Mouse (Mus musculus): Measurements from ENCODE around the gene Galc. TPM values are rescaled to one million over a fixed set of nuclear protein-coding genes. Genes with fewer than 3 reads are reported as not detected.
A peak's percentile ranks its signal among the peaks of the same experiment; 100 is the strongest.

The Galc gene
- polyA plus RNA-seq, 1 experiment from 2014 or later, result 13.9 TPM

- no peaks in the 10 kb centered on the region for H3K27me3 ChIP-seq (ENCODE audit: control insufficient read depth, insufficient read depth, low read length)
- no peaks in the 10 kb centered on the region for H3K4me1 ChIP-seq (ENCODE audit: control insufficient read depth, insufficient read depth, low read length)
- 0 out of 2 replicates have a peak overlapping the region, but pooled peaks have one; percentile 13 for H3K9ac ChIP-seq (replicated peaks; ENCODE audit: low read length)
- H3K4me3 ChIP-seq (replicated peaks; ENCODE audit: low read depth, low read length), result no peak overlapping the region
- DNase-seq (peak; percentile 92), ATAC-seq (ENCODE audit: low FRiP score, low TSS enrichment) (peak; percentile 78)
- peak overlapping the region; percentile 45 for H3K4me2 ChIP-seq (ENCODE audit: low read length)
- peak overlapping the region; percentile 34; the same call in 1 of the 2 replicates for H3K27ac ChIP-seq (replicated peaks; ENCODE audit: low read depth, low read length)
- no peaks in the 10 kb centered on the region for H3K9me3 ChIP-seq (ENCODE audit: control insufficient read depth, low read length)
- 13% methylated on average over 9 of the region's 9 CpGs for WGBS
- no peaks in the 10 kb centered on the region for H3K36me3 ChIP-seq (ENCODE audit: control insufficient read depth, insufficient read depth, low read length)
Measured at GRCm38 (mm10) chr12:98181729-98182128, 77.5 kb downstream of the Galc start.

DNA sequence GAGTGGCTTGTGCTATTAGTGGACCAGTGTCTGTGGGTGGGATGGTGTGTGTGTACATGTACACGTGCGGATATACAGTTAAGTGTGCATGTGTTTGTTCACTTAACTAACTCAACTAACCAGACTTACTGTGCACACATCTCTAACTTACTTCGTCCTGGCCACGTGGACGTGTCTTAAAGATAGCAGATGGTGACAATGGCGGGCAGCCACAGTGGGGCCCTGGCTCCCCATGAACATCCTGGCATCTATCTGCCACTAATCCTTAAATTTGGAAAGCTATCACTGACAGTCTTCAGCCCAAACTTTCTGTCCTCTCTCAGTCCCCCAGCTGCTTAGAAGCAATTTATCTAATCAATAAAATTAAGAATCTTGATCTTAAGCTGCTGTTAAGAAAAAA lies 78.5 kb downstream of the Galc start:
- 81% methylated on average over 6 of the region's 6 CpGs for WGBS
- Histone ChIP-seq H3K27me3 (ENCODE audit: control insufficient read depth, insufficient read depth, low read length) (no peaks in the 10 kb centered on the region), H3K36me3 (ENCODE audit: control insufficient read depth, insufficient read depth, low read length) (no peaks in the 10 kb centered on the region), H3K9me3 (ENCODE audit: control insufficient read depth, low read length) (no peaks in the 10 kb centered on the region), H3K4me2 (ENCODE audit: low read length) (no peak overlapping the region), H3K27ac (replicated peaks; ENCODE audit: low read depth, low read length) (no peak overlapping the region), H3K4me1 (ENCODE audit: control insufficient read depth, insufficient read depth, low read length) (no peaks in the 10 kb centered on the region), H3K9ac (replicated peaks; ENCODE audit: low read length) (no peak overlapping the region), H3K4me3 (replicated peaks; ENCODE audit: low read depth, low read length) (no peak overlapping the region)
- no peak for DNase-seq
- ATAC-seq (ENCODE audit: low FRiP score, low TSS enrichment), result no peak

GRCm38 (mm10) chr12:98180235-98180800 lies 78.9 kb downstream of the Galc start:
- H3K4me2 ChIP-seq (ENCODE audit: low read length), result no peak overlapping the region
- H3K27me3 ChIP-seq (ENCODE audit: control insufficient read depth, insufficient read depth, low read length), result no peaks in the 10 kb centered on the region
- no peaks in the 10 kb centered on the region for H3K36me3 ChIP-seq (ENCODE audit: control insufficient read depth, insufficient read depth, low read length)
- DNase-seq (no peak), ATAC-seq (ENCODE audit: low FRiP score, low TSS enrichment) (no peak)
- no peak overlapping the region for H3K27ac ChIP-seq (replicated peaks; ENCODE audit: low read depth, low read length)
- no peaks in the 10 kb centered on the region for H3K4me1 ChIP-seq (ENCODE audit: control insufficient read depth, insufficient read depth, low read length)
- WGBS, result 96% methylated on average over 16 of the region's 16 CpGs
- H3K9me3 ChIP-seq (ENCODE audit: control insufficient read depth, low read length), result no peaks in the 10 kb centered on the region
- no peak overlapping the region for H3K4me3 ChIP-seq (replicated peaks; ENCODE audit: low read depth, low read length)
- no peak overlapping the region for H3K9ac ChIP-seq (replicated peaks; ENCODE audit: low read length)

DNA sequence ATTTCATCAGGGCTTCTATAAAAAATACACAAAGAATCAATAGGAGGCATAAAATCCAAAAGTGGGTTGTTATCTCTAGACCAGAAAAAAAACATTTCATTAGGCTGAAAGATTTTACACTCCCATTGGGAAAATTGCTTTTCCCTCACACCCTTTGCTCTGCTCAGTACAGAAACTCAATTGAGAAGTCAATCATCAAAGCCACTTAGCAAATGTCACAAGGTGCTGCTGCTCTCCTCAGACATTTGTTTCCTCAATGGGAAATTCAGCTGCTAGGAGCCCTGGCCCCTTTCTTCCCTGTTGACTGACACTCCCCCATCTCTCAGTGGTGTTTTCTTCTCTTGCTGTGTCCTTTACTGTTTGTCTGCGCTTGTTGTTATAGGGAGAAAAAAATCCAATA lies 79.8 kb downstream of the Galc start:
- ATAC-seq (ENCODE audit: low FRiP score, low TSS enrichment), result no peak
- Histone ChIP-seq H3K4me1 (ENCODE audit: control insufficient read depth, insufficient read depth, low read length) (no peaks in the 10 kb centered on the region), H3K27ac (replicated peaks; ENCODE audit: low read depth, low read length) (no peak overlapping the region), H3K36me3 (ENCODE audit: control insufficient read depth, insufficient read depth, low read length) (no peaks in the 10 kb centered on the region), H3K9ac (replicated peaks; ENCODE audit: low read length) (no peak overlapping the region), H3K4me2 (ENCODE audit: low read length) (no peak overlapping the region), H3K27me3 (ENCODE audit: control insufficient read depth, insufficient read depth, low read length) (no peaks in the 10 kb centered on the region), H3K4me3 (replicated peaks; ENCODE audit: low read depth, low read length) (no peak overlapping the region), H3K9me3 (ENCODE audit: control insufficient read depth, low read length) (no peaks in the 10 kb centered on the region)
- no peak for DNase-seq
- 80% methylated on average over 1 of the region's 1 CpGs for WGBS

DNA sequence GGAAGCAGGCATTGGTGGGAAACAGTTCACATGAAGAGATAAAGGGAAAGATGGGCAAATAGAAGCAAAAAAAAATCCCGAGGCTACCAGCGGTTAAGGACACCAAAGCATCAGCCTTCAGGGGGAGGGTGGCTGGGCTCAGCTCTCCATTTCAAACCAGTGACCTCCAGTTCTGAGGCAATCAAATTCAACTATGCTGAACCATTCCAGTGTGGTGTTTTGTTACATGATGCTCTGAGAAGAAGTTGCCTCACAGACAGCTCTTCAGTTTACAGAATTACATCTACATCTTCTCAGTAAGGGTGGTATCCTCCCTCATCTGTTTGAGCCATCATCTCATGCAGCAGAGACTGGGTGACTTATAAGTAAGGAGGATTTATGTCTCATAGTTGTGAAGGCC lies 82.6 kb downstream of the Galc start:
- H3K4me3 ChIP-seq (replicated peaks; ENCODE audit: low read depth, low read length), result no peak overlapping the region
- no peaks in the 10 kb centered on the region for H3K36me3 ChIP-seq (ENCODE audit: control insufficient read depth, insufficient read depth, low read length)
- 96% methylated on average over 2 of the region's 2 CpGs for WGBS
- H3K4me1 ChIP-seq (ENCODE audit: control insufficient read depth, insufficient read depth, low read length), result no peaks in the 10 kb centered on the region
- no peaks in the 10 kb centered on the region for H3K27me3 ChIP-seq (ENCODE audit: control insufficient read depth, insufficient read depth, low read length)
- no peak overlapping the region for H3K4me2 ChIP-seq (ENCODE audit: low read length)
- ATAC-seq (ENCODE audit: low FRiP score, low TSS enrichment) (no peak), DNase-seq (no peak)
- H3K9me3 ChIP-seq (ENCODE audit: control insufficient read depth, low read length), result no peaks in the 10 kb centered on the region
- H3K27ac ChIP-seq (replicated peaks; ENCODE audit: low read depth, low read length), result no peak overlapping the region
- H3K9ac ChIP-seq (replicated peaks; ENCODE audit: low read length), result no peak overlapping the region

DNA sequence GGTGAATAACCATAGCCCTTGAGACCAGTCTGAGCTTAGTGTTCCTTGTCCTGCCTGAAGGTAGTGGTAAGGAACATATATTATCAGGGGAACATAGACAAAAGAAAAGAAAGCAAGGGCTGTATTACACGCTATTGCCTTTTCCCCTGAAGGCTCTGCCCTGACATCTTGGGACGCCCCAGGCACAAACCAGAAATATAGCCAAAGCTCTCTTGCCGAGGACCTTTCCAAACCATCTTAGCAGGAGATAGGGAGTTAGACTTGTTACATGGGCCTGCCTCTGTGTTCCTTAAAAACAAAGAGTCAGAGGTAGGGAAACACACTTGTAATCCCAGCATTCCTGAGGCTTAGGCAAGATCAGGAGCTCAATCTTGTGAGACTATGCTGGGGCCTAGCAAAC lies 97.4 kb downstream of the Galc start:
- no peak for ATAC-seq (ENCODE audit: low FRiP score, low TSS enrichment)
- H3K27ac ChIP-seq (replicated peaks; ENCODE audit: low read depth, low read length), result no peak overlapping the region
- no peaks in the 10 kb centered on the region for H3K4me1 ChIP-seq (ENCODE audit: control insufficient read depth, insufficient read depth, low read length)
- no peaks in the 10 kb centered on the region for H3K9me3 ChIP-seq (ENCODE audit: control insufficient read depth, low read length)
- H3K4me3 ChIP-seq (replicated peaks; ENCODE audit: low read depth, low read length), result no peak overlapping the region
- H3K9ac ChIP-seq (replicated peaks; ENCODE audit: low read length), result no peak overlapping the region
- no peaks in the 10 kb centered on the region for H3K36me3 ChIP-seq (ENCODE audit: control insufficient read depth, insufficient read depth, low read length)
- 85% methylated on average over 3 of the region's 3 CpGs for WGBS
- no peak for DNase-seq
- H3K4me2 ChIP-seq (ENCODE audit: low read length), result no peak overlapping the region
- no peaks in the 10 kb centered on the region for H3K27me3 ChIP-seq (ENCODE audit: control insufficient read depth, insufficient read depth, low read length)

- Histone ChIP-seq H3K4me3 (replicated peaks; ENCODE audit: low read depth, low read length) (no peak overlapping the region), H3K27me3 (ENCODE audit: control insufficient read depth, insufficient read depth, low read length) (no peaks in the 10 kb centered on the region), H3K9me3 (ENCODE audit: control insufficient read depth, low read length) (no peaks in the 10 kb centered on the region), H3K27ac (replicated peaks; ENCODE audit: low read depth, low read length) (no peak overlapping the region), H3K9ac (replicated peaks; ENCODE audit: low read length) (no peak overlapping the region), H3K36me3 (ENCODE audit: control insufficient read depth, insufficient read depth, low read length) (no peaks in the 10 kb centered on the region), H3K4me2 (ENCODE audit: low read length) (no peak overlapping the region), H3K4me1 (ENCODE audit: control insufficient read depth, insufficient read depth, low read length) (no peaks in the 10 kb centered on the region)
- WGBS, result 72% methylated on average over 6 of the region's 6 CpGs
- DNase-seq (peak; percentile 45), ATAC-seq (ENCODE audit: low FRiP score, low TSS enrichment) (no peak)
Measured at GRCm38 (mm10) chr12:98160867-98161266, 98.4 kb downstream of the Galc start.

Other genes starting within 250 kb of the Galc start
- 0.59 TPM in 1 of 2 replicates, not detected in the other for gene Gpr65, start 9.2 kb upstream of the Galc start, polyA plus RNA-seq (2014; fragmentation: Nextera tagmentation; extraction: Ambion mirVana)